Mouse (Mus musculus): ENCODE data around the gene Tuba1a.

GRCm38 (mm10) chr15:98948857-98949606, 4.5 kb downstream of the Tuba1a start:
- TF ChIP-seq EP300 (IDR thresholded peaks at IDR 0.05): no peak
- TF ChIP-seq CTCF (IDR thresholded peaks at IDR 0.05): no peak; the same call in 1 of the 2 replicates

Data from lung, postnatal 0 days (tissue).